Mouse (Mus musculus) neutrophil, adult 5-6 weeks (primary cell): ENCODE measurements at regions not wholly inside any gene's neighbourhood (a gene's known extent, or its start where the extent isn't known, plus 50 kb on each side); places are given as distances from the start of the nearest gene placed in this dataset.

Experiments used
- ATAC-seq: fragments of 151-379, 151-347 bp; 2 replicates; pipeline ENCODE4 v1.8.0; 2017; ENCODE audit warnings: mild to moderate bottlenecking, moderate TSS enrichment; ENCODE audit not compliant: insufficient number of reproducible peaks, poor library complexity, low FRiP score, severe bottlenecking; ENCODE audit errors: extremely low read depth

DNA sequence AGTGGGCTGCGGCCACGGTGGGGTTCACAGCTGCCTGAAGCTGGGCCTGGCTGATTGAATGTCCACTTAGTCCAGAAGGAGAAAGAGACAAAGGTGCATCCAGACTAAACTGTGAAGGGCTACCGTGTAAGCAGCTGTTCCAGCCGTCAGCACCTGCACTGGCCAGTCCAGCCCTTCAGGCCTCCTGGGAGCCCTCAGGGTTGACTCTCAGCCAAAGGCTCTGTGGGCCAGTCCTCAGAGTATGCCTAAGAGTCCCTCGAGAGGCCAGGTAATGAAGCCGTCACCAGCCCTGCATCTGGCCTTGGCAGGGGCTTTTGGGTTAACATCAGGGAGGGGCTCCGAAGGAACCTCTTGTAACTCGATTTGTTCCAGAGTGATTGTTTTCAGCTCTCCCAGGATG lies 187.4 kb downstream of the Gpd2 start:
- ATAC-seq = no peak

DNA sequence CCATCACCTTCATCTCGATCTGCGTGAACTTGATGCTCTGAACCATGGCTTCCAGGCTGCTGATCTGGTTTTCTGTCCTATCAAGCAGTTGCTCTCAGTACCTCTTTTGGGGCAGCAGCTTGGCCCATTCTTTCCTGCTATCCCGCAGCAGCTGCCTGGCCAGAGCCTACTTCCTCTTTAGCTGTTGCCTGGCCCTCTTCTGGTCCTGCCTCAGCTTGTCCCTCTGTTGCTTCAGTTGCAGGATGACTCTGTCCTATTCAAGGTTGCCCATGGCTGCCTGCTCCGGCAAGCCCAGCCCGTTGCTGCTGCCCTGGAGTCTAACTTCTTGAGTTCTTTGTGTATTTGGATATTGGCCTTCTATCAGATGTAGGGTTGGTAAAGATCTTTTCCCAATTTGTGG lies 188.0 kb downstream of the Gpd2 start:
- ATAC-seq = no peak

DNA sequence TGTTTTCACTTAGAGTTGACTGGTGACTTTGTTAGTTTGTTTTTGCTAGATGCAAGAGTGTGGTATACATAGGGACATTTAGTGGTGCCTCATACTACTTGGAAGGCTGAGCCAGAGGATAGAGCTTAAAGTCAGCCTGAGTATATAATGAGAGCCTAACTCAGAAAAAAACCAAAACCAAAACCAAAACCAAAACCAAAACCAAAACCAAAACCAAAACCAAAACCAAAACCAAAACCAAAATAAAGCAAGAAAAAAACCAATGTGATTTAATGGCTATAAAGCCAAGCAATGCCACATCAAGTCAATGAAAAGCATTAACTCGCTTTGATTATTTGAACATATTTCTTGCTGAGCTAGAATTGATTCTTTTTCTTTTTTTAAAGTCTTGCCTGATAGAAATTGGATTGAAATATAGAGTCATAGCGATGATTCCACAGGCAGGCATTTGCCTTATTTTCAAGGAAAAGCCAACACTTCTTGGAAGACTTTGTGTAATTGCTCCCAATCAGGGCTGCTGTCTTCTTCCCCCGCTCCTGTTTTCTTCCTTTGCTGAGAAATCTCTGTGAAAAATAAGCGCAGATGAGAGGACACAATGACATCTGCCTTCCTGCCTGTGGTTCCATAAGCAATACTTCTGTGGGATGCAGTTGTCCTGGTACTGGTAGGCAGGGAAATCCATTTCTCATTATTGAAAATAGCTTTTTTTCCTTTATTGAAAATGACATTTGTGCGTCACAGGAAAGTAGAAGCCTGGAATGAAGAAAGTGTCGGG lies 213.7 kb downstream of the Gpd2 start:
- no peak for ATAC-seq

DNA sequence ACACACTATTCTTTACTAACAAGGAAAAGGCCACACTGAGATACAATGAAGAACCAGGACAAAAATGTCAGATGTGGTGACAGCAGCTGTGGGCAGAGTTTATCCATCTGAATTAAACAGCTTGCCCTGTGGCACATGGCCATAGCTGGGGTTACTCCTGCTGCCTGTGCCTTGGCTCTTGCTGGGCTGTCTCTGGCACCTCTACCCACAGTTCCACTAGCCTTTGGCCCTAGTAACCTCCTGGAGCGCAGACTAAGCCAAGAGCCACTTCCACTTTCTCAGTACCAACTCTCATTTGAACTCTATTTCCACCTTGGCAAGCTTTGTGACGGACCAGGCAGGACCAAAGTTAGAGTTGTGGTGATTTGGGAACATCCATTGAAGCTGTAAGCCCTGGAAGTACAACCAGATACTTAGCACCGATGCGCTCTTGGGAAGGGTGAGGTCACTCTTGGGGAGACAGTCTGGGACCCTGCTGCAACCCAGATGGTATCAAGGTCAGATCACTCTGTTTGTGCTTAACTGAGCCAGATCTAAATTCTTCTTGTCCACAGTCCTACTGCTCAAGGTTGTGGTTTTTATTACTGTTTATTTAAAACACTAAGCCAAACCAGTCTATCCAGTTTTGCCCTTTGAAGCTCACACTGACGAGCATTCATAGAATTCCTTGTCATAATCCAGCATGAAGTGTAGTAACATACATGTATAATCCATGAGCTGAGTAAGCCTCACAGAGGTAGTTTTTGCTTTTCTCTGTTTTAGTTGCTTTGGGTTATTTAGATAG lies 216.7 kb downstream of the Gpd2 start:
- ATAC-seq = no peak

DNA sequence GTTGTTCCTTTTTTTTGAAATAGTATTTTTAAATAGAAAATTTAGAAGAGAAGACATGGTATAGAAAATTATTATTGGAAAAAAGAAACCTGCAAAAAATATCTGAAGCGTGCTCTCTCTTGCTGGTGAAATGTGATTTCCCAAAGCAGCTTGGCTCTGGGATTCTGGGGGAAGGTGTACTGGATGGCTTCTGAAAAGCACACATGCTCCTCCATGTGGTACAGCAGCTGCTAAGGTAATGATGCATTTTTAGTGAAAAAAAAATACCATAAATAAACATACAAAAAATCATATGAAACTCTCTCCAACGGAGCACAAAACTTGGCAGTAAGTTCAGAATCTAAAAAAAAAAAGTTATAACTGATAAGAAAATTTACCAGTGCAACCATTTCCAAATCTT lies 222.5 kb downstream of the Gpd2 start:
- no peak for ATAC-seq

DNA sequence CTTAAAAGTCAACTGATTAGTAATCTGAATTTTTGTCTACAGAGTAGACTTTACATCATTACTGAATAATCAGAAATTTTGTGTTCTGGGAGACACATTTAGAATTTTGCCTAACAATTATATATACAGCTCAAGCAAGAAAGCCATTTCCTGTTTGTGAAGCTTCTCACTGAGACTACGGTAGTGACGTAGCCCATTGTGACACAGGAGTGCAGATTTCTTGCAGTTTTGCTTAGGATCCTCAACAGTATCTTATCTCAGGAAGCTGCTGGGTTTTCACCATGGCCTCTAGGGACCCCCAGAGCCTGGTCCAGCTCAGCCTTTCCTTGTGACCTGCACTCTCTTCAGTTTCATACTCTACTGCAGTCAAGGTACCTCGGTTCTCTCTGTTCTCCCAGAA lies 236.4 kb downstream of the Gpd2 start:
- no peak for ATAC-seq

DNA sequence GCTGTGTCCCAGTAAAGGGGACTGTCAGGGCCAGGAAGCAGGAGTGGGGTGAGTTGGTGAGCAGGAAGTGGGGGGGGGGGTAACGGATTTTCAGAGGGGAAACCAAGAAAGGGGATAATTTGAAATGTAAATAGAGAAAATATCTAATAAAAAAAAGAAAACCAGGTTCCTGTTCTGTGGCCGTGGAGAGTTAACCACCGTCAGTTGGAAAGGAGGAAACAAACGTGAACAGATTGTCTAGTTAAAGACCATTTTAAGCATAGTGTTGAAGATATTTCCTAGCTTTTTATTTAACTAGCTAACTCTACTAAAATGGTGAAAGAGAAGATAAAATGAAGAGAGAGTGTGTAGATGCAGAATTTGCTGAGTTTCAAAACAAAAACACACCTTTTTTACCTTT lies 254.7 kb downstream of the Gpd2 start:
- no peak for ATAC-seq

DNA sequence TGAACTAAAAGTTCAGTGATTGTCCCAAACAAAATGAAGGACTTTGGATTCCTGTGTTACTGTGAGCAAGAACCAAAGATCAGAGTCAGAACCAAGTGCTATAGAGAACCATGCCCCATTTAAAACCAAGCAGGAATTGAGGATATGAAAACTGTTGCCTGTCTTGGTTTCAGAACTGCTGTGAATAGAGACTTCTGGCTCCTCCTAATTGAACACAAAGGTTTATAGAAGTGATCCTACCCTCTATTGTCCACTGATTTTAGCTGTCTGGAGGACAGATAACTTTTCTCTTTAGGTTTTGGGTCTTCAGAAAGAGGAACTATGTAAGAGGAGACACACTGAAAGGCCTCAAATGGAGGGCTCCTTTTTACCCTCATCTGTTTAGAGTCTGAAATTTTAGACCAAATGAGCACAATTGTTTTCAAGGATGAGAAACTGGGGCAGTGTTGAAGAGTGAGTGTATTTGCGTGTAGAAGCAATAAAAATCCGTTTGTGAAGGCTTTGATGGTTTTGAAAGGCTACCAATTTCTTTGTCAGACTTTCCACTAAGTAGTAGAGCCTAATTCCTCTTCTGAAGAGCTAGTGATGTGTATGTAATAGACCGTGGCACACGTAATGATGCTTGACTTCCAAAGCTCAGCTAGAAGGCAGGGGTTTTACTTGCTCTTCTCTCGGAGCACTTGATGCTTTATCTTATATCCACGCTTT lies 255.6 kb downstream of the Gpd2 start:
- ATAC-seq = no peak

DNA sequence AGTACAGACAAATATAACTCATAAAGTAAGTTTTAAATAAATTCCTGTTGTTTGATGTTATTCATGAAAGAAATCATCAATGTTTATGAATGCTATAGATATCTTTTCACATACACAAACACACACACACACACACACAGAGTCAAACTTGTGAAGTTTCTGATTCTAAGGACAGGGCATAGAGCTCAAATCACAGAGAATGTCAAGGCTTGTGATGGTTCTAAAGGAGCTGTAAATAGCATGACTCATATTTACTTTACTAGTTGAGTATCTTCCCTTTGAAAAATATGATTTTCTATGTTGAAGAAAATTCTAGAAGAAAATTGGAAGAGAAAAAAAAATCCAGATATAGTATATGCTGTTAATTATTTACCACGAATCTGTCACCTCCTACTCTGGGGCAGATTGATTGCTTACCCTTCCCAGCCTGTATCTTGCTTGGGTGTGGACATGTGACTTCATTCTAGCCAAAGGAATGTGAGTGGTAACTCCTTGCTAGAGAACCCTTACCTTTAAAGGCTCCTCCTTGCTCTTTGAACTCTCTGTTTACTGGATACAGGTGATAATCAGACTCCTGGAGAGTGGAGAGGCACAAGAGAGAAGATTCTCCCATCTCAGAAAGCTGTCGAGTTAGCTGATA lies 259.0 kb downstream of the Gpd2 start:
- ATAC-seq = no peak

DNA sequence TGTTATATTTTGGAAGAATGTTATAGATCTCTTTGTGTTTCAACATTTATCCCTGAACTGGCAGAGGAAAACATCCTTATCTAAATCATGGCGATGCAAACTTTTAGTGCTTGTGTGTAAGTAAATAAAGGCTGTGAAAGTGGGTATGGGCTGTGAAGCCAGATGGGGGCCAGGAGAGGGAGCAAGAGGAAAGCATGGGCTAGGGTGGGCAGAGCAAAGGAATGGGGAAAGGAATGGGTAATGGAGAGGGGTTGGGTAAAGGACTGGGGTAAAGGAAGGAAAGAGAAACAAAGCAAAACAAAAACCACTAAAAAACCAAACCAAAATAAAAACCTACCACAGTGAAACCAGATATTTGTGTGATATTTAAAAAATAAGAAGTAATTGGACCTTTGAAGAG lies 260.5 kb downstream of the Gpd2 start:
- ATAC-seq = no peak

DNA sequence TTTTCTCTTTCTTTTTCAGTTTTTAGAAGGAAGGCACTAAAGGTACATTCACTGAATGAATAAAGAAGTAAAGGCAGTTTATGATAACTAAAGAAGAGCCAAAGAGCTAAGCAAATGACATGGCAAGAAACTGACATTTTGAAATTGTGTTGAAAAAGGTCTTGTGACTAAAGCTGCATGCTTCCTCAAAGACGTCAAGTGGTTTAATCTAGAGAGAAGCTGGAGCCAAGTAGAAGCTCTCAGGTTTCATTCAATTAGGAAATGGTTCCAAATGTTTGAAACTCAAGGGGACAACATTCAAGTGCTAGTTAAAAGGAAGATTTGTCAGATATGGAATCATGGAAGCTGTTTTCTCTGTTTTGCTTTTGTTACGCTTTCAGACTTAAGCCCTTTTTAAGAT lies 267.2 kb downstream of the Gpd2 start:
- ATAC-seq = no peak

DNA sequence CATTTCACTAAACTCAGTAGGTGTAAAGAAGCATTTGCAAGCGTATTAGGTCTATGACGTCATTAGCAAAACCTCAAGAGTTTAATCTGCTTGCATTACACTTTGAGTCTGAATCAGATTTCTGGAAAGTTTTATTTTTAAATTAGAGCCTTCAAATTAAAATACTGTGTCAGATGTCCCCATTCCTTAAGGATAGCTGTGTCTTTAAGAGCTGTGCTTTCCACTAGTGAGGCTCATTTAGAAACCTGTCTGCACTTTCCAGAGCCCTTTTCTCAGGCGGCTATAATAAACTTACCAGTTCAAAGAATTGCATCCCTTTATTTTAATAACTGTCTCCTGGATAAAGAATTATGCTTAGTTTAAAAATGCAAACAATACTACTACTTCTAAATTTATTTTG lies 285.0 kb downstream of the Gpd2 start:
- ATAC-seq = no peak

DNA sequence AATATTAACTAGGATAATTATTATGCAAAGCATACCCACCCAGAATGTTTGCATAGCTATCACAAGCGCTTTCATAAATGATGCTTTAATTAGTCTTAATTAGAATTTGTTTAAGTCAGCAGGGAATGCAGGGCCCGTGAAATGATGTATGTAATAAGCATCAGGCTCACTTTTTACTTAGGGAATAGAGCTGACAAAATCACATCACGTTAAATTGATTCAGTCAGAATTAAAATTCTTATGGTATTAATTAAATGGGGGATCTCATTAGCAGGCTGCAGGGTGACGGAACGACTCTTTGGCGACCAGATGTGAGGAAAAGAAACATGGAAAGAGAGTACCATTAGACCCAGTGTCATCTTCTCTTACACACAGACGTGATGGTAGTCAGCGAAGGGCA lies 285.5 kb downstream of the Gpd2 start:
- no peak for ATAC-seq

DNA sequence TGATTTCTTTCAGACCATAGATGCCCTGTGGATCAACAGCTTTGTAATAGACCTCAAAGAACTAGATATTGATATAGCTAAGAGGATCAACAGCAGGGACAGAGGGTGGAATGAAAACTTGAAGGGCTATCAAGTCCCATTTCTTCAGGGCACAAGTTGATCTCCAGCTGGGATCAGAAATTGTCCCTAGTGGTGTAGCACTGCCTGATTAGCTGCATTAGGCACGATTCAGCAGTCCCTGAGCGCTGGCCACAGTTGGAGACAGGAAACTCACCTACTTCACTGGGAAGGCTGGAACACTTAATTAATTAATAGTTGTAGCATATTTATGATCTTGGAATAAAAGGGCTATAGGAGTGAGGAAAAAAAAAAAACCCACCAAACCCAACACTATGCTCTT lies 290.5 kb downstream of the Gpd2 start:
- ATAC-seq = no peak

DNA sequence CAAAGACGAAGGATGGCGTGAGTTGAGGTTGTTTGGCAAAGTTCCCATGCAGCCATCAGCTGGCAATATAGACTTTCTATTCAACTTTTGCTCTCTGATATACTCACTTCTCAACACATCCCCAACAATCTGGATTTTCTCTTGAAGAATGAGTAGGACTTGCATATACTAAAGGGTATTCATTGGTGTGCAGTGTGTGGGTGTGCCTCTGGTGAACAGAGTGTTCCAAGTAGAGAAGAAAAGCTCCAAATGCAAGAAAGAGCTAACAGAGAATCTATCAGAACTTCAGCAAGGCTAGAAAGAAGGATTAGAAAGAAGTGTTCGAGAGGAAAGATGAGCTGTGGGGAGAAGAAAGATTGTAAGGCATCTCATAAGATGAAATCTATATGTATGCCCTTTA lies 302.4 kb downstream of the Gpd2 start:
- no peak for ATAC-seq

DNA sequence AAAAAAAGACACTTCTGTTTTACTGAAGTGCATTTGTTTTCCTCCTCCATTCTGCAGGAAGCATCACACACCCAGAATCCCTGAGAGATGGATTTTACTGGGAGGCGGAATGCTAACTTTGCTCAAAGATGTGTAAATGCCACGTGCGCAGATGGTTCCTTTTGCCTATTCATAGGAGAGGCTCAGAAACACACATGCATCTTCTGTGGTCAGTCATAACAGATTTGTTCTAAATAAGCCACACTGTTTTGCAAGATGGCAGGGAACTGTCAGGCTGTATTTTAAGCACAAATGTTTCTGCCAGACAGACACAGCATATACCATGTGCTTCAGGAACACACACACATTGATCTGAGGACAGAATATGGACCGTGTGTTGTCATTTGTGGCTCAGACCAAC lies 327.8 kb downstream of the Gpd2 start:
- no peak for ATAC-seq

DNA sequence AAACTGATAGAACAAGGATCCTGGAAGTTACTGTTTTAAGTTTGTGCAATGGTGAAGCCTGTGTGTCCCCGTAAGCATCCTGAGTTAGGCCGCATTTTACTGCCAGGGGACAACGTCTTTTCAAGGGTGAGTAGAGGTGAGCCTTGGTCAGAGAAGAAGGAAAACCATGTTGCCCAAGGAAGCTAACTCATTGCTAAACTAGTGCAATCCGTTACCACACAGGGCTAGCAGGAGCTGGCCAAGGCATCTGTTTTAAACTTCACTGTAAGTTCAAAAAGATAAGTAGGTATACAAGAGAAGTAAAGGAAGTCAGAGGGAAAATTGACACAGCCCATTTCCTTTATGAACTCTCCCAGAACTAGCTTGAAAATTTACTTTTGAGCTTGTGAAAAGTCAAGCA lies 328.7 kb downstream of the Gpd2 start:
- ATAC-seq = no peak

DNA sequence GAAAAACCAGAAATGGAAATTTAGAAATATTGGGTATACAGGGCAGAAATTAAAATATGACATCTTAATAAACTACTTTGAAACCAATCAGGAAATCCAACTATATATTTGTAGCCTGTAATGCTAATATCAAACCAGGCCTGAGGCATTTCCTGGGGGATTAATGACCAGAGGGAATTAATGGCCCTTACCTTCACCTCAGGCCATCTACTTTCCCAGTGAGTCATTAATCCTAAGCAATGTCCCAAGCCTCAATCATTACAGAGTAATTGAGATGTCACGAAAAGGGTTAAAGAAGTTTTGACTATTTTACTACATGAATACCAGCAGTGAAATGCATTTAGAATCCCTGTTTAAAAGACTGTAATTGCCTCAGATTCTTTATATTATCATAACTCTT lies 329.7 kb downstream of the Gpd2 start:
- ATAC-seq = no peak

DNA sequence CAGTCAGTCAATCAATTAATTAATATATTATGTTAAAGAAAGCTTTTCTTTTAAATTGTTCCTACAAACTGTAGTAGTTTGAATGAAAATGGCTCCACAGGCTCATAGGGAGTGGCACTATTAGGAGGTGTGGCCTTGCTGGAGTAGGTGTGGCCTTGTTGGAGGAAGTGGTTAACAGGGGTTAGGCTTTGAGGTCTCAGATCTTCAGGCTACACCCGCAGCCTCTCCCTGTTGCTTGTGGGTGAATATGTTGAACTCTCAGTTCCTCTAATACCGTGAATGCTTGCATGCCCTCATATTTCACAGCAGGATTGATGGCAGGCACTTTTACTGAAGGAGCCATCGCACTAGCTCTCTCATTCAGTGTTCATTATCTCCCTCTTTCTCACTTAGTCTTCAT lies 349.6 kb downstream of the Gpd2 start:
- ATAC-seq = peak; percentile 63; the same call in 1 of the 2 replicates

DNA sequence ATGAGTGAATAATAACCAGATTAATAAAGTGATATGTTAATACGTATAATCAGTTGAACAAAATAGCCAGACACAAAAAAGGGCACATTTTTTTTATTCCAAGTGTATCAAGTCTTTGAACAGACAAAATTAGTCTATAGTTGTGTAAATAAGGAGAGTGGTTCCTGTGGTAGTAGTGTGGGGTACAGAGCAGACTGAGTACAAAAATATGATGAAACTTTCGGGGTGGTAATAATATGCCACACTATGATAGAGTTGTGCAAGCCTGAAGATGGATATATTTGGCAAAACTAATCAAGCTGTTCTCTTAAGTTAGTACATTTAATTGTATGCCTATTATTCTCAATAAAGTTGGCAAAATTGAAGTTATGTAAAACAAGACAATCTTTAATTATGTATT lies 356.1 kb downstream of the Gpd2 start:
- ATAC-seq = no peak
